Mouse (Mus musculus) thymus, postnatal 25 days (tissue): ENCODE results near the gene Gm20379.

Source experiments
- DNase-seq: peaks from one replicate; pipeline ENCODE4 v3.0.0; 2022

The Gm20379 gene

GRCm38 (mm10) chr13:92337773-92338462, 32.1 kb downstream of the Gm20379 start:
- no peak for DNase-seq

DNA sequence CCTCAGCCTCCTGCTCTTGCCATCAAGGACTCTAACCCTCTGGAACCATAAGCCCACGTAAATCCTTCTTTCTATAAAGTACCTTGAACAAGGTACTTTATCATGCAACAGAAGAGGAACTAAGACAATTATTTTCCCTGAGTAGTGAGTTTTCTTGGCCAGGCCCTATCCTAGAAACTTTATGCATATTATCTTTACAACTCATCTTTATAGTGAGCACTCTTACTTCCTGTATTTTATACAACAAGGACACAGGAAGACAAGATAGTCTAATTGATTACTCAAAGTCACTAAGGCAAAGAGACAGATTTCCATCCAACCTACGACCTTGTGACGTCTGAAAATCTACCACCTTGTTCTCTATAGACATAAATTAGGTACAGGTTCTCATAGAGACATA, 34.0 kb downstream of the Gm20379 start:
- no peak for DNase-seq

- no peak for DNase-seq
Observed at GRCm38 (mm10) chr13:92344033-92344432, 38.3 kb downstream of the Gm20379 start.

- DNase-seq, result no peak
Observed at GRCm38 (mm10) chr13:92346338-92346737, 40.6 kb downstream of the Gm20379 start.

DNA sequence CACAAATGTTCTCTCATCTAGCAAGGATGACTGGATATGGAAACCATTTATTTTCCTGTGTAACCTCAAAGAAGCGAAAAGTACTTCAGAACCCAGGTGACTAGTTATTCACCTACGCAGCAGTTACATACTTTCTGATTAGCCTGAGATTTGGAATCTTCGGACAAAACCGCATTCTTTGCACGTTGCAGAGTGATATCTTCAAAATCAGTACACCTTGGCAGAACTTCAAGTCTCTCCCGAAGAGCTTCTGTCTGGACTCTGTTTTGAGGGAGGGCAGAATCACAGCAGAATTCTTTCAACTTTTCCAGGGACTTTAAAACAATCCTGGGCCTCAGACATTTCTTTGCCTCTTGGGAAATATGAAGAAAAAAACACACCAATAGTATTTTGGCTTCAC, 45.3 kb downstream of the Gm20379 start:
- no peak for DNase-seq

GRCm38 (mm10) chr13:92353956-92354355, 48.2 kb downstream of the Gm20379 start:
- no peak for DNase-seq

DNA sequence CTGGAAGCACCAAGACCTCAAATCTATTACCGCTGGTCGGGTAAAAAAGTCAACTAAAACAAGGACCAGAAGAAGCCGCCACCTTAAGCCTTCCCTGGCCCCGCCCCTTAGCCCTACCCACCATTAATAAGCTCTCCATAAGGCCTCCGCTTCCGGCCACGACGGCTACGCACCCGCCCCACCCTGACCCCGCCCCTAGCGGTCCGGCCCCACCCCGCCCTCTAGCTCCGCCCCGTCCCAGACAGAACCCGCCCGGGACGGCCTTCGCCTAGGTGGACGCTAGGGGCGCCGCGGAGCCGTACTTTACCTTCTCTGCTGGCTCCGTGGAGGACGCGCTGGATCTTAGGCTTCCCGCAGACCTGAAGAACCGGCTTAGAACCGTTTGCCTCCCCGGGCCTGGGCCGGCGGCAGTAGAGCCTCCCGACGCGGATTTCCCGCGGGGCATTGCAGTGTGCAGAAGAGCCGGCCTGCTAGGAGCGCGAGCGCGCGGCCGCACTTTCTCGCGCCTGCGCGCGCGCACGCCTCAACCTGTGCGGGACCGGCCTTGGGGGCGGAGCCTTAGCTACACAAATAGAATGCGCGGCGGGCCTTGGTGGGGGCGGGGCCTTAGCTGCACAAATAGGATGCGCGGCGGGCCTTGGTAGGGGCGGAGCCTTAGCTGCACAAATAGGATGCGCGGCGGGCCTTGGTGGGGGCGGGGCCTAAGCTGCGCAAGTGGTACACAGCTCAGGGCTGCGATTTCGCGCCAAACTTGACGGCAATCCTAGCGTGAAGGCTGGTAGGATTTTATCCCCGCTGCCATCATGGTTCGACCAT, 48.9 kb downstream of the Gm20379 start, which contains the start of the genes Dhfr and Msh3:
Gene Dhfr, plus strand, starts transcription at position 271 of the 816 bp plus-strand sequence.
Gene Msh3, minus strand, starts transcription at position 548 of the 816 bp plus-strand sequence.
- DNase-seq, result peak; percentile 97

- DNase-seq, result no peak
Observed at GRCm38 (mm10) chr13:92355272-92355643, 49.5 kb downstream of the Gm20379 start.

DNA sequence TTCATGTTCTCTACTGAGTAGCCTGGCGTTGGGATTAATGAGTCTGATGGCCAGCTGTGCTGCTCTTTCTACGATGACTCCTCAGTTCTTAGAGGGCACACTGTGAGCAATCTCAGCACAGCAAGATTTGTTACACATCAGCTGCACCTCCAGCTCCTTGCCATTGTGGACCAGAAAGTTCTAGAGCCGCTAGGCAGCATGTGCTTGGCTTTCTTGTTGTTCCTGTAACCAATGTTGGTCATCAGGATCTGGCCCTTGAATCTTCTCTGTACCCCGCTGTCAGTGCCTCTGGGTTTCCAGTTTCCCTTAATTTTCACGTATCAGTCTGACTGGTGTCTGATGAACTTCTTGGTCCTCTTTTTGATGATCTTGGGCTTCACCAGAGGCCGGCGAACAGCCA, 50.6 kb downstream of the Gm20379 start:
- no peak for DNase-seq
